Mouse (Mus musculus): ENCODE data around the gene Fastk.

Gene Fastk

DNA sequence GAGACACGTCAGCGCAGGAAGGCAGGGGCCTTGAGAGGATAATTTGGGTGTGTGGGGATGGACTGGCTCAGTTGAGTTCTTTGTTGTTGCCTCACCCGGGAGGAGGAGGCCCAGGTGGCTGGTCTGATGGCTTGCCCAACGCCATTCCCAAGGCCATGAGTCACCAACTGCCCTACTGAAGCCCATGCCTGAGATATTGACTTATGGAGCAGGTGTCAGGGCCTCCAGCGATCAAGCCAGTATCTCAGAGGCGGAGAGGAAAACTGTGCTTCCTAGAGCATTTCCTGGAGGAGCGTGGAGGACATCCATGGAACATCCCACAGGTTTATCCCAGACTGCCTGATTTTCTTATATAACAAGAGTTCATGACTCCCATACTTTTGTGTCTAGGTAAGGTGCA, 52.4 kb downstream of the Fastk start:
- DNase-seq (ENCODE audit: extremely low spot score, low spot score) = no peak

DNA sequence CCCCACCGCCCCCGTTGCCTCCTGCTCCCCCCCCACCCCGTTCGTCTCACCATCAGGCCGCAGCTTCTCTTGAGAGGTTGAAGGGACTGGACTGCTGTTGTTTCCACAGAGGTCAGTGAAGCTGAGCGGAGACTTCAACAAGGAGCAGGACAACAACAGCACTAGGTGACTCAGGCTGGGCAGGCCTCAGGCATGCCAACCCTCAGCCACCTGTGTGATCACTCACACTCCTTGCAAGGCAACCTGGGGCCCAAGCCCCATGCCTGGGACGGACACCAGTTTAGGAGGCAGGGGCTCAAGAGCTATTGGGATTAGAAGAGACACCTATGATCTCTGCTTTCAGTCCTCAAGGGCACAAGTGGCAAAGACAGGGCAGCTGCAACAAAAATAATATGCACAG, 53.2 kb downstream of the Fastk start, which contains the start of gene Atg9b:
Gene Atg9b, minus strand, starts transcription at position 280 of the 400 bp plus-strand sequence.
- no peak for DNase-seq (ENCODE audit: extremely low spot score, low spot score)

DNA sequence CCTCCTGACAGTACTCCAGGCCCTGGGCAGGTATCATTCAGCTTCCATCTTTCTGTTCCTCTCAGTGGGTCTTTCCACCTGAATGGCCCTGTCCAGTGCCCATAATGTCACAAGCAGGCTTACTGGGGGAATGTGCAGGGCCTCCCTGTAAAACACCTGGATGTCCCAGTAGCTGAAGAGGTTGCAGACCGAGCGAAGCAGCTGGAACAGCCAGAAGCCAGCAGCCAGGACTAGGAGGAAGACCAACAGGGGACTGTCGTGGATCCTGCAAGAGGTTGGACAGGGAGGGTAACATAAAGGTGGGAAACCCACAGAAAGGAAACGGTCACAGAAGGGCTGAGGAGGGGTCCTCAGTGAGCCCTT, 55.4 kb downstream of the Fastk start:
- no peak for DNase-seq (ENCODE audit: extremely low spot score, low spot score)

DNA sequence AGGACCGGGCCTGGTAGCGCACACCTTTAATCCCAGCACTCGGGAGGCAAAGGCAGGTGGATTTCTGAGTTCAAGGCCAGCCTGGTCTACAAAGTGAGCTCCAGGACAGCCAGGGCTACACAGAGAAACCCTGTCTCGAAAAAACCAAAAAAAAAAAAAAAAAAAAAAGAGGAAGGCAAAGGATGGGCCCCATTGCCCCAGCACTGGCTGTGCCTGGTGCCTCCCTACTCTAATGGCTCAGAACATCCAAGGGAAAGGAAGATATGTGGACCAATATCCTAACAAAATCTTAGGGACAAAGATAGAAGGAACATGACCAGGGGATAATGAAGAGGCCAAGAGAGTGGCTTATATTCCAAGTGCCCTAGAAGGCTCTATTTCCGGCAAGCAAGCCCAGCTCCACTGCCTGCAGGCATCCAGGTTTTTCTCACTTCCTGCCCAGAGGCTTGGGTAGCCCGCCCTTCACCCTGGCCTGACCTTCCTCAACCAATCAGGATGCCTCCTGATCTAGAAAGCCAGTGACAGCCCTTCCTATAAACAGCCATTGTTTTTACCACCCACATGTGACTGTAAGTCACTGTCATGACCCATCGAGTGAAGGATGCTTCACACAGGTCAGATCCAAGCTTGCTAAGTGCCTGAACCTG, 56.0 kb downstream of the Fastk start:
- DNase-seq (ENCODE audit: extremely low spot score, low spot score) = peak; percentile 26

All from neural tube, embryonic 10.5 days (tissue).